14 mouse cellular contexts compared by ENCODE assay signal in the genomic region with DNA sequence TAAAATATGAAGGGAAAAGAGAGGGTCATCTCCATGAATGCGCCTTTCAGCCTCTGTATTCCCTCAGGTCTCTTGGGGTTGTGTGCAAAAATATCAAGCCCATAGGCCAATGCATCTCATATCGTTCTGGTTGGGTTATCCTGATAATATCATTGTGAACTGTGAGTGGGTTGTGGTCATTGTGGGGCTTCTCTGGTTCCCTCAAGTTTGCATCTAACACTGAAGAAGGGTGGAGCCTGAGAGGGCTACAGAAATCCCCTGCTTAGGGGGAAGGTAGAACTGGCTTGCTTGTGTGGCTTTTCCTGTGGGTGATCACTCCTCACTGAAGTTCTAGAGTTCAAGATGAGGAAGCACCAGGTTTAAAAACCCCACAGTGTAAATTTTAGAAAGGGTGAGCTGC. TPM values are rescaled to one million over a fixed set of nuclear protein-coding genes. Genes with fewer than 3 reads are reported as not detected.
DNase-seq lines count a peak whose midpoint lies in the region; ATAC-seq lines count a peak whose summit lies in the region.
"Had no signal": no experiment of that assay in that cellular context is flagged by ENCODE, and none has a peak within 500 bp of the region (broad histone marks: within the 10 kb centered on the region; RNA-seq: fewer than 3 reads in every experiment).

No protein-coding gene starts in this region.

- 5% methylated on average over 2 of the region's 2 CpGs for WGBS in forebrain, embryonic 11.5 days
- 18% methylated on average over 2 of the region's 2 CpGs for WGBS in hindbrain, embryonic 15.5 days
- WGBS in neural tube, embryonic 13.5 days: 5% methylated on average over 2 of the region's 2 CpGs

- H3K4me1 ChIP-seq in forebrain, embryonic 11.5 days (replicated peaks; ENCODE audit: control insufficient read depth, insufficient read depth, low read length): peaks cover 56% of the 10 kb centered on the region
- peaks cover 90% of the 10 kb centered on the region for H3K4me1 ChIP-seq in hindbrain, embryonic 15.5 days (replicated peaks)
- peaks cover 97% of the 10 kb centered on the region for H3K4me1 ChIP-seq in neural tube, embryonic 13.5 days (replicated peaks)

- DNase-seq in embryo, embryonic 10.5 days (ENCODE audit: low spot score): peak; percentile 10
- DNase-seq in embryo, embryonic 10 days (ENCODE audit: low spot score): no peak
- peak; percentile 55 for DNase-seq in forebrain, embryonic 11.5 days (ENCODE audit: low spot score)
- DNase-seq in thymus, postnatal 36 days: no peak
- DNase-seq in right cerebral cortex, postnatal 10 days (ENCODE audit: low spot score in 2 of 2): no peak
- DNase-seq in adrenal gland, adult (ENCODE audit: inconsistent age in 2 of 2, low spot score in 1 of 2): no peak
- DNase-seq: adrenal gland, adult 2 months; layer of hippocampus, adult 9-11 months; right cerebral cortex, postnatal 25 days; thymus, postnatal 25 days had no signal

- peaks cover 4% of the 10 kb centered on the region; the same call in 1 of the 2 replicates for H3K36me3 ChIP-seq in forebrain, embryonic 11.5 days (ENCODE audit: control insufficient read depth, insufficient read depth, low read length)
- H3K36me3 ChIP-seq in hindbrain, embryonic 15.5 days: no peaks in the 10 kb centered on the region
- peaks cover 33% of the 10 kb centered on the region for H3K36me3 ChIP-seq in neural tube, embryonic 13.5 days
- H3K36me3 ChIP-seq: intestine, embryonic 15.5 days had no signal

- no peaks in the 10 kb centered on the region for H3K9me3 ChIP-seq in forebrain, embryonic 11.5 days (ENCODE audit: control insufficient read depth, low read length)
- no peaks in the 10 kb centered on the region for H3K9me3 ChIP-seq in hindbrain, embryonic 15.5 days
- H3K9me3 ChIP-seq in neural tube, embryonic 13.5 days: no peaks in the 10 kb centered on the region
- H3K9me3 ChIP-seq: intestine, embryonic 15.5 days had no signal

- H3K27ac ChIP-seq in forebrain, embryonic 11.5 days (ENCODE audit: low read depth, low read length): peak overlapping the region; percentile 99
- H3K27ac ChIP-seq in hindbrain, embryonic 15.5 days (replicated peaks): peak overlapping the region; percentile 97
- H3K27ac ChIP-seq in neural tube, embryonic 13.5 days (replicated peaks): peak overlapping the region; percentile 99
- H3K27ac ChIP-seq: intestine, embryonic 15.5 days had no signal

- H3K4me3 ChIP-seq in forebrain, embryonic 11.5 days (ENCODE audit: low read depth, low read length): 0 out of 2 replicates have a peak overlapping the region, but pooled peaks have one; percentile 30
- H3K4me3 ChIP-seq in hindbrain, embryonic 15.5 days: no peak overlapping the region
- H3K4me3 ChIP-seq in neural tube, embryonic 13.5 days: no peak overlapping the region
- H3K4me3 ChIP-seq: intestine, embryonic 15.5 days had no signal

- H3K27me3 ChIP-seq in forebrain, embryonic 11.5 days (ENCODE audit: control insufficient read depth, insufficient read depth, low read length): peaks cover 8% of the 10 kb centered on the region; the same call in 1 of the 2 replicates
- H3K27me3 ChIP-seq in hindbrain, embryonic 15.5 days: no peaks in the 10 kb centered on the region
- peaks cover 53% of the 10 kb centered on the region for H3K27me3 ChIP-seq in neural tube, embryonic 13.5 days

- peak overlapping the region; percentile 67 for H3K4me2 ChIP-seq in forebrain, embryonic 11.5 days (ENCODE audit: low read depth, low read length, severe bottlenecking)
- H3K4me2 ChIP-seq in hindbrain, embryonic 15.5 days: peak overlapping the region; percentile 55; the same call in 1 of the 2 replicates
- peak overlapping the region; percentile 65 for H3K4me2 ChIP-seq in neural tube, embryonic 13.5 days
- H3K4me2 ChIP-seq: intestine, embryonic 15.5 days; liver, embryonic 11.5 days had no signal

- no peak for ATAC-seq in forebrain, embryonic 11.5 days (replicated peaks; ENCODE audit: low FRiP score)
- no peak for ATAC-seq in hindbrain, embryonic 15.5 days (ENCODE audit: low FRiP score, low read depth)
- no peak for ATAC-seq in neural tube, embryonic 13.5 days (ENCODE audit: low read depth)
- ATAC-seq: intestine, embryonic 15.5 days had no signal

- H3K9ac ChIP-seq in forebrain, embryonic 11.5 days (ENCODE audit: low read length): peak overlapping the region; percentile 85
- no peak overlapping the region for H3K9ac ChIP-seq in hindbrain, embryonic 15.5 days
- peak overlapping the region; percentile 83 for H3K9ac ChIP-seq in neural tube, embryonic 13.5 days
- H3K9ac ChIP-seq: intestine, embryonic 15.5 days had no signal

RNA-seq across cellular contexts. Expression of gene Polg, which starts 47.3 kb away (rescaled TPM):
- 48.2 and 48.5 TPM in 2 replicates for polyA plus RNA-seq in forebrain, embryonic 11.5 days (2014; fragmentation: Nextera tagmentation; extraction: Ambion mirVana)
- polyA plus RNA-seq in hindbrain, embryonic 15.5 days (2015; fragmentation: Nextera tagmentation; extraction: Ambion mirVana): 26.5 and 27.0 TPM in 2 replicates
- polyA plus RNA-seq in neural tube, embryonic 13.5 days (2015; fragmentation: Nextera tagmentation; extraction: Ambion mirVana): 28.2 and 28.6 TPM in 2 replicates

Comparison
In these comparisons a context has a peak if more than half of its experiments do, and no peak if none do; other contexts are left out.
1. DNase-seq: peak in embryo, embryonic 10.5 days (single experiment) and forebrain, embryonic 11.5 days (single experiment); none in embryo, embryonic 10 days (single experiment), thymus, postnatal 36 days (0 of 2), right cerebral cortex, postnatal 10 days (0 of 2) and adrenal gland, adult (0 of 2).
2. Peak in every context shown above with its lines, with median percentiles within 50 percentile points of each other: H3K27ac ChIP-seq and H3K4me2 ChIP-seq.